Mouse (Mus musculus): ENCODE measurements around the gene Uhrf1bp1. TPM values are rescaled to one million over a fixed set of nuclear protein-coding genes. Genes with fewer than 3 reads are reported as not detected.

The Uhrf1bp1 gene
- total RNA-seq, 2 experiments from 2014 or later, result 18.7 to 20.5 TPM

DNA sequence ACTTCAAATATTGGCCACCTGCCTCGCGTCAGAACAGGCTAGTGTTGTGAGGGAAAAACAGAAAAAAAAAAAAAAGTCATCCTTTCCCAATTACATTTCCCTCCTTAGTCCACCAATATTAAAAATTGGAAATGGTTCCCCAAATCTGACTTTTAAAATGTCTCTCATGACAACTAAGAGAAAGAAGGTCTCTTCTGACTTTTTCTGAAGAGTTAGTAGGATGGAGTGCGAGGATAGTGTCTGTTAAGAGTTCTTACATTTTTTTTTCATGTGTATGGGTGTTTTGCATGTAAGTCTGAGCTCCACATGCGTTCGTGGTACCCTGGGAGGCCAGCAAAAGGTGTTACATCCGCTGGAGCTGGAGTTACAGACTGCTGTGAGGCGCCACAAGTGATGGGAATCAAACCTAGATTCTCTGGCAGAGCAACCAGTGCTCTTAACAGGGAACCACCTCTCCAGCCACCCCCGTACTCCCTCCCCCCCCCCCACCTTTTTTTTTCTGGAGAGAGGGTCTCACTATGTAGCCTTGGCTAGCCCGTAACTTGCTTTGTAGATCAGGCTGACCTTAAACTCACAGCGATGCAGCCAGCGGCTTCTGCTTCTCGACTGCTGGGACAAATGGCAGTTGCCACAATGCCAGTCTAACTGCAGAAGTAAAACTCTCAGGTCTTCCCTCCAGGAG lies 52.1 kb downstream of the Uhrf1bp1 start:
- intact Hi-C loops (cut with DNase I), result loop anchor here (2.0 to 5.0 kb wide), 3 partner anchors 74 to 170 kb away; no protein-coding TSS in a partner anchor
- no peak for DNase-seq (ENCODE audit: low spot score in 2 of 2)

DNA sequence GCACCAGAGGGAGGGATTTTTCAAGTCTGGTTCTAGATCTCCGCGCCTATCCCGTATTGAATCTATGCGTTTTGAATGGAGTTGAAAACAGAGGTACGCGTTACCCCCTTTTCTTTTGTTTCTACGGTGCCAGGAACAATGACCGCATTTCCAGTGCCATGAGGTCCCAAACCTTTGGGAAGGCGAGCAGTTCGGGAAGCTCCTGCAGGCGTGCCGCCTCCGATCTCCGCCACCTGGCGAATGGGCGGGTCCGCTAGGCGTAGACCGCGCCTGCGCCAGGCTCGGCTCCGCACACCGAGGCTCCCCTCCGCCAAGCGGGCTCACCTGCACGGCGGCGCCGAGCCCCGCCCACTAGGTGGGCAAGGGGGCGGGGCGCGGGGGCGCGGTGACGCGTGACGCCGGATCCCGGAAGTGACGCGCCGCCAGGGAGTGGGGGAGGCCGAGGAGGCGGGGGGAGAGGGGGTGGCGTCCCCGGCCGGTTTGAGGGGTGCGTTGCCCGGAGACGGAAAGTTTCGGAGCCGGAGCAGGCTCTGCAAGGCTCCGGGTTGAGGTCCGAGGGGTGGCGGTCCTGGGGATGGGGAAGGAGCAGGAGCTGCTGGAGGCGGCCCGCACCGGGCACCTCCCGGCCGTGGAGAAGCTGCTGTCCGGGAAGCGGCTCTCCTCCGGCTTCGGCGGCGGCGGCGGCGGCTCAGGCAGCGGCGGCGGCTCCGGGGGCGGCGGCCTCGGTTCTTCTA lies 52.8 kb downstream of the Uhrf1bp1 start, which contains the start of gene Anks1:
Gene Anks1, plus strand, starts transcription at position 419 of the 734 bp plus-strand sequence.
- intact Hi-C loops (cut with DNase I), result loop anchor here (2.0 to 5.0 kb wide), 3 partner anchors 73 to 170 kb away; no protein-coding TSS in a partner anchor
- DNase-seq (ENCODE audit: low spot score in 2 of 2), result peak; percentile 69 to 83

DNA sequence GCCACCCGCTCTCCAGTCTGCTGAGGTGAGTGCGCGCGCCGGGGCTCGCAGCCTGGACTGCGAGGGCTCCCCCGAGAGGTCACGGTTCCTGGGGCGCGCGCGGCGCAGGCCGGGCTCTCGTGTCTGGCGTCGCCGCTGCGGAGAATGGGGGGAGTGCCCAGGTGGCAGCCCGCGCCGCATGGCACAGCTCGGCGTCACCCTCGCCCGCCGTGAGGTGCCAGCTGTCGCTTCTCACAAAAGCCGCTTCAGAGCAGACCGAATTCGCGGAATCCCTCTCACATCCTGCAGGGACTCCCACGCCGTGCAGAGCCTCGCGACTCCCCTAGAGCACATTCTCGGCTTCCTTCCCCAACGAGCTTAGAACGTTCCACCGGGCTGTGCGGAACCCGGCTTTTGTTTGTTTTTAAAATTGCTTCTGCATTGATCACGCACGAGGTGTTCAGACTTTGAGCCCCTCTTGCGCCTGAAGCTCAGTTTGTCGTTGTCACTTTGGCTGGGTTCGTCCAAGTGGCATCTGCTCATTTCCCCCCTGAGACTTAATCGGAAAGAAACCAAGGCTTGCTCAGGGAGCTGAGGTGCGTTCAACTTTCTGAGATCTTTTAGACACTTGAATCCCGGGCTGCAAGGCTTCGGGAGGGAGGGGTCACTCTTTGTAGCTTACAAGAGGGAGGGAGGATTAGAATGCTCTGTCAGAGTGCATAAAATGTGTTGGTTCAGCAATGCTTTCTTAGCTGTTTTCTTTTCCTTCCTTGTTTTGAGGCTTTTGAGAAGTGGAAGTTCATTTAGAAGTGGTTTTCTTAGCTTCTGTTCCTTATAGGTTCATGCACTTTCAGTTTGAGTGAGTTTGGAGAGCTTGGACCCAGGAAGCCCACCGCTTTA lies 53.6 kb downstream of the Uhrf1bp1 start, which contains the start of gene Taf11:
Gene Taf11, minus strand, starts transcription at position 223 of the 879 bp plus-strand sequence.
- DNase-seq (ENCODE audit: low spot score in 2 of 2), result peak; percentile 79 to 81
- intact Hi-C loops (cut with DNase I), result loop anchor here (2.0 to 5.0 kb wide), 3 partner anchors 72 to 169 kb away; no protein-coding TSS in a partner anchor

DNA sequence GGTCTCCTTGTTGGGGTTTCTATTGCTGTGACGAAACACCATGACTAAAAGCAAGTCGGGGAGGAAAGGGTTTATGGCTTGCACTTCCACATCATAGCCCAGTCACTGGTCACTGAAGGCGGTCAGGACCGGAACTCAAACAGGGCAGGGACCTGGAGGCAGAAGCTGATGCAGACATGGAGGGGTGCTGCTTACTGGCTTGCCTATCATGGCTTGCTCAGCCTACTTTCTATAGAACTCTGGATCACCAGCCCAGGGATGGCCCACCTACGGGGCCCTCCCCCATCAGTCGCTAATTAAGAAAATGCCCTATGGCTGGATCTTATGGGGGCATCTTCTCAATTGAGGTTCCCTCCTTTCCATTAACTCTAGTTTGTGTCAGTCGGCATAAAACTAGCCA lies 55.1 kb downstream of the Uhrf1bp1 start:
- intact Hi-C loops (cut with DNase I), result no loop called here
- no peak for DNase-seq (ENCODE audit: low spot score in 2 of 2)

DNA sequence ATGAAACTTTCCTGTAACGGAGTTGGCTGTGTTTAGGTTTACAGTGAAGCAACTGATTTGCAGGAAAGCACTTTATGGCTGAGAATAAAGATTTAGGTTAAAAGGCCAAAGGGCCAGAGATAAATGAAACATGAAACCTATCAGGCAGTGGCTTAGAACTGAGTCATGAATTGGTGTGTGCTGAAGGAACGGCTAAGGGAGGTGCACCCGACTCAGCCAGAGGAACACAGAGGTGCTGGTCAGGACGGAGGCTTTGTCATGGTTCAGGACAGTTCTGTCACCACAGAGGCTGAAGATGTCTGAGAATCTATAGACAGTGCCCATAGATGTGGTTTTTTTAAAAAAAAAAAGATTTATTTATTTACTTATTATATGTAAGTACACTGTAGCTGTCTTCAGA lies 58.5 kb downstream of the Uhrf1bp1 start:
- no peak for DNase-seq (ENCODE audit: low spot score in 2 of 2)
- intact Hi-C loops (cut with DNase I), result no loop called here

DNA sequence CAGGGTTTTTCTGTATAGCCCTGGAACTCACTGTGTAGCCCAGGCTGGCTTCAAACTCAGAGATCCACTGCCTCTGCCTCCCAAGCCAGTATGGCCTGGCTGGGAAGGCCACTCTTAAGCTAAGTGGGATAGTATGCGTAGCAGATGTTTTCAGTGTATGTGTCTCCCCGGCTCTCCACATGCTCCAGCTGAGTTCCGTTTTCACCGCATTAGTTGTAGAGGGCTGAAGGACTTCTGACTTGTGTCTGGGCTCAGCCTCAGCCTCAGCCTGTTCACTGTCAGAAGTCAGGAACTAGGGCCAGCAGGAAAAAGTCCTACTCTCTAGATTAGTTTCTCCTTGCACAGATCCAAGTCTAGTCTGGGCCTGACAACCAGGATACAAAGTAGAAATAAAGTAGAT lies 60.1 kb downstream of the Uhrf1bp1 start:
- DNase-seq (ENCODE audit: low spot score in 2 of 2), result no peak
- intact Hi-C loops (cut with DNase I), result no loop called here

DNA sequence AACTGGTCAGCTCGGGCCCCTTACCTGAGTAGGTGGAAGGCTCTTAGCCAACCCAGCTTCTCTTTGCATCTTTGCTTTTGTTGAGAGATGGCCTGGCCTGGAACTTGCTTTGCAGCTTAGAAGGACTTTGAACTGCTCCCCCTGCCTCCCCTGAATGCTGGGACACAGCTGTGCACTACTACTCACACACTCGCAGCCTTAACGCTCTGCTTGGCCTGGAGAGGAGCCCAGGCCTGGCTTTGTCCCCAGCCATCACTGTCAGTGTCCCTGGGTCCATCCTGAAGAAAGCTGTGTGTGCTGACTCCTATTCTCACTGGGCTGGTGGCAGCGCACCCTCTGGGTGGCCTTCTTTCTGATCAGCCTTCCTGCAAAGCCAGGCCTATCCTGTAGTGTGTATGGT lies 64.4 kb downstream of the Uhrf1bp1 start:
- DNase-seq (ENCODE audit: low spot score in 2 of 2), result no peak
- intact Hi-C loops (cut with DNase I), result no loop called here

DNA sequence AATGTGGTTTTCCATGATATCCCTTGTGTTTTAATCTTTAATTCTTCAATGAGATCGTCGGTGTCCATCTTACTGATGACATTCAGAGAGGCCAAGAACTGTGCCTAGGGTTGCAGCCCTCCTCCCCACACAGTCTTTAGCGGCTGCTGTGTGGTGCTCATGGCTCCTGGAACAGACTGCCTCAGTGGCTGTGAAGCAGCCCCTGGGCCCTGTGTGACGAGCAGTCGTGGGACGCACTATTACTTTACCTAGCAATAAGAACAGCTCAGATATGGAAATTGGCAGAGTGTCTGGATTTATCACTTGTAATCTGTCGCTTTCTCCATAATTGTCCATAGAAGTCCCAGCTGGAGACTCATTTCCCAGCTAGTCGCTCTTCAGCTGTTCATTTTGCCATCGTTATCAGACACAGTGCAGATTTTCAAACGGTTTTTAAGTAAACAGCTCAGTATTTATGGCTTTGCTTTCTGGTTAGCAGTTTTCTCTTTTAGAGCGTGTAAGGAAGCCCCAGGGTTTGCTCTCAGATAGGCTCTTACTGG lies 66.0 kb downstream of the Uhrf1bp1 start:
- intact Hi-C loops (cut with DNase I), result no loop called here
- DNase-seq (ENCODE audit: low spot score in 2 of 2), result no peak

DNA sequence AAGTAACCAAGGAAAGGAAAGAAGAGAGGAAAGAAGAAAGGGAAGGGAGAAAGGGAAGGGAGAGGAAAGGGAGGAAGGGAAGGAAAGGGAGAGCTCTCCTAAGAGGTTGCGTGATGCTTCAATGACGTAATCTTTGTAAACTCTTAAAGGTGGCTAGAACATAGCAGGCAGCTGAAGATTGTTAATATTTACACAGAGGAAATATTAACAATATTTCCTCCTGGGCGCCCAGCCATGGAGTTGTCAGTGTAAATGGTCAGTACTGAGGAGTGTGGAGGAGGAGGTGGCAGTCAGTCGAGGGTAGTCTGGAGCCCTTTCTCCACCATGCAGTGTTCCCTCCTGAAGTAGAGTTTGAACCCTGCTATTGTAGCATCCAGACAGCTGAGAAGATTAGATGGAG lies 68.8 kb downstream of the Uhrf1bp1 start:
- no peak for DNase-seq (ENCODE audit: low spot score in 2 of 2)
- intact Hi-C loops (cut with DNase I), result no loop called here

DNA sequence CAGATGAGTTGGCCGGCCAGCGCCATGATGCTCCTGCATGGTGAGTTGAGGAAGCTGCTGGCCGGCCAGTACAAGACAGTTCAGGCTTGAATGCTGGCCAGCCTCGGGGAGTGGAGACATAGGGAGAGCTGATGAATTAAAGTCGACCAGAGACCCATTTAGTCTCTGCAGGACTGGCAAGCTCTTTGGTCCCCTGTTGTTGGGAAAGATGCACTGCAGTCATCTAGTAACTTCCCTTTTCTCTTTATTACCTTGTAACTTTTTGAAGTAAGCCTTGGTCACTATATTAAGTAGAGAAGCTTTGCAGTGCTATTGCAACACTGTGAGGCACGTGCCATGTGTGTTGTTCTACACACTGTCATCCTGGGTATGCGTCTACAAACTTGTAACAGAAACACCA lies 69.3 kb downstream of the Uhrf1bp1 start:
- intact Hi-C loops (cut with DNase I), result no loop called here
- DNase-seq (ENCODE audit: low spot score in 2 of 2), result no peak

DNA sequence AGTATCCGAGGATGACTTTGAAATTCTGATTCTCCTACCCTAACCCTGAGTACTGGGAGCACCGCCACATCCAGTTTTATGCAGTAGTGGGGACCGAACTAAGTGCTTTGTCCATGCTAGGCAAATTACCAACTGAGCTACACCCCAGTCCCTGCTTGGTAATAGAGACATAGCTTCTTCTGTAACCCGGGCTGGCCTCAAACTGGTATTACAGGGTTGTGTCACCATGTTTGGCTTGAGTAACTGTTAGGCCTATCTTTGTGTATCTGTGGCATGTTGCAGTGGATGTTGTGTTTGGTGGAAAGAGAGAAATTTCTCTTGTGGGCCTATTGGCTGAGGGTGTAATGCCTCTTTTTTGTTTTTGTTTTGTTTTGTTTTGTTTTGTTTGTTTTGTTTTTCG lies 74.0 kb downstream of the Uhrf1bp1 start:
- DNase-seq (ENCODE audit: low spot score in 2 of 2), result no peak
- intact Hi-C loops (cut with DNase I), result no loop called here

DNA sequence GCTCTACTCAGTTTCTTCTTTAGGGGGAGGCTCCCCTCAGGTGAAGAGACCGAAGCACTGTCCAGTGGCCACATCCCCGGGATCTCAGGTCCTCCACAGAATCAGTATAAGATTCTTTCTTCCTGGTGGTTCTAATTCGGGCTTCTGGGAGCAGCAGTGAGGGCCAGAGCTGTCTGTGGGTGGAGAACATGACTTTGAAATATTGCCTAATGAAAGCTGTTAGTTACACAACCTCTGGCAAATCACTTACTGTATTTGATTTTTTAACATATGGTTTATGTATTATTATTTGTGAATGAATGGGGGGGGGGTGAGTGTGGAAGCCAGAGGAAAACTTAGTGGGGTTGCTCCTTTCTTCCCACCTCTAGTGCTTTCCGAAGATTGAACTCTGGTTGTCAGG lies 75.6 kb downstream of the Uhrf1bp1 start:
- no peak for DNase-seq (ENCODE audit: low spot score in 2 of 2)

DNA sequence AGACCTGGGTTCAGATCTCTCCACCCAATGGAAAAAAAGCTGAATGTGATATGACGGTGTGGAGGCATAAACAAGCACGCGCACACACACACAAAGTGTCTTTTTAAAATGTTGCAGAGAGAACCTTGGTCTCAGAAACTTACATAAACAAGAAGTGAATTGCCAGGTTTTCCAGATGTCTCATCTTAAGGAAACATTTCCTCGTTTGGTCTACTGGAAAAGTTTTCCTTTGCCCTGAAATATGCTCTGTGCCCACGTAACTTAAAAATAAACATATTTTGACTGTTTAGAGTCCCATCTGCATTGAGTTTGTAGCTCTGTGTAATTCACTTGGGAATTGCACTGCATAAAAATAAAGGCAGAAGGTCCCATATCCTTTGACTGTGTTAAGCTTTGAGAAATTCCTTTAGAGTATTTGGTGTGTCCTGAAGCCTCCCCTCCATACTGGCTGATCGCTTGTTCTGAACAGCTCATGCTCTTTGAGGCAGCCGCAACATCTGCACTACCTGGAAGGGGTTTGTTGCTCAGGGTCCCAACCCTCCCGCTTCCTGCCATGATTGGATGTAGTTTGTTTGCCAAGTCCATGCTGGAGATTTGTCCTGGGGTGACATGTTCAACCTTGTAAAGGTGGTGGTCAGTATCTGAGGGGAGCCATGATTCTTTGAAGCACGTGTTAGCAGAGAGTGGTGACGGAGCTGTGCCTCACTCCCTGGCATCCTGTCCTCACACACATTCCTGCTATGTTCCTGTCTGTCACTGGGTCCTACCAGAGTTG lies 78.1 kb downstream of the Uhrf1bp1 start:
- intact Hi-C loops (cut with DNase I), result no loop called here
- no peak for DNase-seq (ENCODE audit: low spot score in 2 of 2)

More for the DNA sequence above, 75.6 kb downstream of the Uhrf1bp1 start:
- intact Hi-C loops (cut with DNase I), result no loop called here

DNA sequence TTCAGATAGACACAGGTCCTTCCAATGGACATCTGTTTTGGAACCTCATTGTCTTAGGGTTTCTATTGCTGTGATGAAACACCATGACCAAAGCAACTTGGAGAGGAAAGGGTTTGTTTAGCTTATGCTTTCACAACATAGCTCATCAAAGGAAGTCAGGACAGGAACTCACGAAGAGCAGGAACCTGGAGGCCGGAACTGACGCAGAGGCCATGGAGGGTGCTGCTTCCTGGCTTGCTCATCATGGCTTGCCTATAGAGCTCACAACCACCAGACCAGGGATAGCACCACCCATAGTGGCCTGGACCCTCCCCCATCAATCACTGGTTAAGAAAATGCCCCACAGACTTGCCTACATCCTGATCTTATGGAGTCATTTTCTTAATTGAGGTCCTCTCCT lies 78.8 kb downstream of the Uhrf1bp1 start:
- DNase-seq (ENCODE audit: low spot score in 2 of 2), result no peak
- intact Hi-C loops (cut with DNase I), result no loop called here

DNA sequence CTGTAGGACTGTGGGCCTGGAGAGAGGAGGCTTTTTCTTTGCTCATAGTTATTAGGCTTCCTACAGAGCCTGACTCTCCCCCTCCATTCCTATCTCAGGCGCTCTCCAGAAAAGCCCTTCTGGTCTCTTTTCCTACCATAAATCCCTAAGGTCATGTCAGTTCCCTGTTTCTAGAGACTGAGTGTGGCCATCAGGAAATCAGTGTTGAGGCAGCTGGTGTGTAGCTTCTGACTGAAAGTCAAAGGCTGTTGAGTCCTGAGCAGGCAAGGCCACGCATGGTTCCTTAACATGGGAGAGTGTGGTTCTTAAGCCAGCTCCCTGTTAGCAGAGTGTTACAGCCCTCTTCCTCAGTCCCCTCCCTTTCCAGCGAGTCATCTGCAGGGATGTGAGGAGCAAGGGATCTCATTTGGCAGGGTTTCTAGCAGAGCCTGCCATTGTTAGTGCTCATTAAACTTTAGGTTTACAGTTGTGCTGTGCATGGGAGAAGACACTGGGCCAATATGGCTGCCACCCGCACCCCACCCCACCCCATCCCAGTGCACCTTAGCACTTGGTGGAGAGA lies 80.9 kb downstream of the Uhrf1bp1 start:
- intact Hi-C loops (cut with DNase I), result no loop called here
- no peak for DNase-seq (ENCODE audit: low spot score in 2 of 2)

DNA sequence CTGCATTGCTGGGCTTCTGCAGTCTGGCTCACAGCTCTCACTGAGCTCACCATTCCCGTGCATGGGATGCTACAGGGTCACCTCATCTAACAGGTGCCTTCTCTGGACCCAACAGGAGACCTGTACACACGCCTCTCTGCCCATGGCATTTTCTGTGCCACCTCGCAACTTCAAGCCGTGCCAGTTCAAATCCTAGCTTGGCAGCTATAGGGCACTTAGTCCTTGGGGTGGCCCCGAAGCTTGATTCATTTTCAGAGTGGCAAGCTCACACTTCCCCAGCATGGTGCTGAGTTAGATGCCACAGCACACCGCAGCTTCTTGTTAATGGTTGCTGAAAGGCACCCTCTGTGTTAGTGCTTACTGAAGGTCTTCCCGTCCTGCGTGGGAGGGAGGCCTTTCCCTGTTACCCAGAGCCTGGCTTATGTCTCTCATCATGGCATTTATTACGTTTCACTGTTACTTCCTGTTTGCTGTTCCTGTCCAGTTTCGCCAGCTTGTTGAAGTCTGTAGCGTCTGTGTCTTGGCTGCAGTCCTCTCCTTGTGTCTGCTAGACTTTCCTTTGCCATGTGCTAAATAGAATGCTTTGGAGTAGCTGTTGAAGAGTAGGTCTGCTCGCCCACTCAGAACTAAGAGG lies 82.0 kb downstream of the Uhrf1bp1 start:
- intact Hi-C loops (cut with DNase I), result no loop called here
- DNase-seq (ENCODE audit: low spot score in 2 of 2), result peak in 1 of 2 experiments; percentile 39

DNA sequence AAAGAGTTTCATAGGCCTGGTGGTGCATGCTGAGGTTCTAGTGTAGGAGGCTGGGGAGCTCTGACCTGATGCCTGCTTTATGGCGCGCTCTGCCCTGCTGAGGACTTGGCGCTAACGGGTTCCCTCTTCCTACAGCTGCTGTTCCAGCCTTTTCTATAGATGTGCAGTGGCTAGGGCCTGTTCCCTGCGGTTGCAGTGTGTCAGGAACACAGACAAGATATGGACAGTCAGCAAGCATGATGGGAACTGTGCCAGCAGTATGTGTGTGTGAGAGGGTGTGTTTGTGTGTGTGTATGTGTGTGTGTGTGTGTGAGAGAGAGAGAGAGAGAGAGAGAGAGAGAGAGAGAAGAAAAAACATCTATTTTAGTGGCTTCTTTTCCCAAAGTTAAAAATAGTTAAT lies 82.8 kb downstream of the Uhrf1bp1 start:
- intact Hi-C loops (cut with DNase I), result no loop called here

DNA sequence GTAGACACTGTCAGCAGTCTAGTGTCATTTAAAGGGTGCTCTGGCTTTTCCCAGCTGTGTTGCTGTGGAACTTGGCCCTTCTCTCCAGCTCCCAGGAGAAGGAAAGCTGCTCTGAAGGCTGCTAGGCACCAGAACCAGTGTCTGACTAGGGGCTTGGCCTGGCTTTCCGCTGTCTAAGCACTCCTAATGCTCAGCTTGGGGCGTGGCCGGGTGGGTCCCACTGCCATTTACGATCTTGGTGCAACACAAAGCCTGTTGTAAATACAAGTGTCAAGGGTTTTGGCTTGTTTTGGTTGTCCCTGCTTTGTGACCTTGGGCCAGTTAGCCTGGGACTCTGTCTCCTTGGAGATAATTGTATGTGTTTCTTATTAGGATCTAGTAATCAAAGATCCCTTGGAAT lies 84.1 kb downstream of the Uhrf1bp1 start:
- DNase-seq (ENCODE audit: low spot score in 2 of 2), result no peak
- intact Hi-C loops (cut with DNase I), result loop anchor here (5.0 kb wide), 1 partner anchor 37 kb away; no protein-coding TSS in a partner anchor

More for the DNA sequence above, 82.8 kb downstream of the Uhrf1bp1 start:
- DNase-seq (ENCODE audit: low spot score in 2 of 2), result no peak
